Mouse (Mus musculus): ENCODE results near the gene Zfp691. TPM values are rescaled to one million over a fixed set of nuclear protein-coding genes. Genes with fewer than 3 reads are reported as not detected.

Zfp691 gene
- polyA plus RNA-seq, 1 experiment = 8.1 TPM

DNA sequence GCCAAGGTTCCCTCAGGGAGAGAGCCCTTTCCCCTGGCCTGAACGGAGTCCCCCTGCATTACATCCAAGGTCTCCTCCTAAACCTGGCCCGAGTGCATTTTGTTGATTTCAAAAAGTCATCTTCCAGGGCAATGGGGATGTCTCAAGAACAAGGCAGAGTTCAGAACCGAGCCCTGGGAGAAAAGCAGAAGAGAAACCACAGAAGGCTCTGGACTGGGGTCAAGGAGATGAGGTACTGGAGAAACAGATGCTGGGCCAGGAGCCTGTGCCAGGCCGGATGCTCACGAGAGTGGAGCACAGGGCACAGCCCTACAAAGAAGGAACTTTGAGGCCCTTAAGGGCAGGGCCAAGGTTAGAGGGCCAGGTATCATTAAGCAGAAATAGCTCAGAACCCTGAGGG, 3.7 kb upstream of the Zfp691 start:
- no peak overlapping the region for H3K27ac ChIP-seq (ENCODE audit: insufficient read depth, low read length)
- no peak for TF ChIP-seq CTCF (IDR thresholded peaks at IDR 0.05; ENCODE audit: extremely low read depth, insufficient read depth, low read length)
- TF ChIP-seq POLR2A (IDR thresholded peaks at IDR 0.05; ENCODE audit: extremely low read depth, insufficient read depth, low read length) = no peak
- peaks cover 2% of the 10 kb centered on the region; the same call in 1 of the 2 replicates for H3K4me1 ChIP-seq (ENCODE audit: control insufficient read depth, insufficient read depth, low read length)
- no peak overlapping the region for H3K4me3 ChIP-seq (ENCODE audit: insufficient read depth, low read length)

- TF ChIP-seq POLR2A (IDR thresholded peaks at IDR 0.05; ENCODE audit: extremely low read depth, insufficient read depth, low read length) = no peak
- TF ChIP-seq CTCF (IDR thresholded peaks at IDR 0.05; ENCODE audit: extremely low read depth, insufficient read depth, low read length) = no peak
- H3K4me3 ChIP-seq (ENCODE audit: insufficient read depth, low read length) = peak overlapping the region; percentile 94
- H3K27ac ChIP-seq (ENCODE audit: insufficient read depth, low read length) = peak overlapping the region; percentile 75; the same call in 1 of the 2 replicates
- peaks cover 4% of the 10 kb centered on the region; the same call in 1 of the 2 replicates for H3K4me1 ChIP-seq (ENCODE audit: control insufficient read depth, insufficient read depth, low read length)
Measured at GRCm38 (mm10) chr4:119172919-119173650, 910 bp downstream of the Zfp691 start.

GRCm38 (mm10) chr4:119167663-119168062, 6.3 kb downstream of the Zfp691 start:
- no peak overlapping the region for H3K27ac ChIP-seq (ENCODE audit: insufficient read depth, low read length)
- H3K4me1 ChIP-seq (ENCODE audit: control insufficient read depth, insufficient read depth, low read length) = peaks cover 2% of the 10 kb centered on the region; the same call in 1 of the 2 replicates
- no peak overlapping the region for H3K4me3 ChIP-seq (ENCODE audit: insufficient read depth, low read length)
- TF ChIP-seq POLR2A (IDR thresholded peaks at IDR 0.05; ENCODE audit: extremely low read depth, insufficient read depth, low read length) (no peak), CTCF (IDR thresholded peaks at IDR 0.05; ENCODE audit: extremely low read depth, insufficient read depth, low read length) (peak; percentile 94)

GRCm38 (mm10) chr4:119167068-119167467, 6.9 kb downstream of the Zfp691 start:
- Histone ChIP-seq H3K4me1 (ENCODE audit: control insufficient read depth, insufficient read depth, low read length) (peaks cover 2% of the 10 kb centered on the region; the same call in 1 of the 2 replicates), H3K4me3 (ENCODE audit: insufficient read depth, low read length) (no peak overlapping the region), H3K27ac (ENCODE audit: insufficient read depth, low read length) (no peak overlapping the region)
- TF ChIP-seq POLR2A (IDR thresholded peaks at IDR 0.05; ENCODE audit: extremely low read depth, insufficient read depth, low read length) = no peak
- no peak for TF ChIP-seq CTCF (IDR thresholded peaks at IDR 0.05; ENCODE audit: extremely low read depth, insufficient read depth, low read length)

- no peak overlapping the region for H3K4me3 ChIP-seq (ENCODE audit: insufficient read depth, low read length)
- H3K27ac ChIP-seq (ENCODE audit: insufficient read depth, low read length) = no peak overlapping the region
- TF ChIP-seq CTCF (IDR thresholded peaks at IDR 0.05; ENCODE audit: extremely low read depth, insufficient read depth, low read length) = no peak
- no peak for TF ChIP-seq POLR2A (IDR thresholded peaks at IDR 0.05; ENCODE audit: extremely low read depth, insufficient read depth, low read length)
- no peaks in the 10 kb centered on the region for H3K4me1 ChIP-seq (ENCODE audit: control insufficient read depth, insufficient read depth, low read length)
Measured at GRCm38 (mm10) chr4:119165916-119166315, 8.1 kb downstream of the Zfp691 start.

- H3K4me3 ChIP-seq (ENCODE audit: insufficient read depth, low read length) = no peak overlapping the region
- H3K4me1 ChIP-seq (ENCODE audit: control insufficient read depth, insufficient read depth, low read length) = no peaks in the 10 kb centered on the region
- H3K27ac ChIP-seq (ENCODE audit: insufficient read depth, low read length) = no peak overlapping the region
- no peak for TF ChIP-seq CTCF (IDR thresholded peaks at IDR 0.05; ENCODE audit: extremely low read depth, insufficient read depth, low read length)
- TF ChIP-seq POLR2A (IDR thresholded peaks at IDR 0.05; ENCODE audit: extremely low read depth, insufficient read depth, low read length) = no peak
Measured at GRCm38 (mm10) chr4:119162990-119163389, 11.0 kb downstream of the Zfp691 start.

GRCm38 (mm10) chr4:119161358-119161757, 12.6 kb downstream of the Zfp691 start:
- TF ChIP-seq POLR2A (IDR thresholded peaks at IDR 0.05; ENCODE audit: extremely low read depth, insufficient read depth, low read length) (no peak), CTCF (IDR thresholded peaks at IDR 0.05; ENCODE audit: extremely low read depth, insufficient read depth, low read length) (no peak)
- H3K4me3 ChIP-seq (ENCODE audit: insufficient read depth, low read length) = no peak overlapping the region
- no peaks in the 10 kb centered on the region for H3K4me1 ChIP-seq (ENCODE audit: control insufficient read depth, insufficient read depth, low read length)
- no peak overlapping the region for H3K27ac ChIP-seq (ENCODE audit: insufficient read depth, low read length)

GRCm38 (mm10) chr4:119157891-119158290, 16.1 kb downstream of the Zfp691 start:
- no peak overlapping the region for H3K4me3 ChIP-seq (ENCODE audit: insufficient read depth, low read length)
- H3K4me1 ChIP-seq (ENCODE audit: control insufficient read depth, insufficient read depth, low read length) = no peaks in the 10 kb centered on the region
- TF ChIP-seq CTCF (IDR thresholded peaks at IDR 0.05; ENCODE audit: extremely low read depth, insufficient read depth, low read length) (no peak), POLR2A (IDR thresholded peaks at IDR 0.05; ENCODE audit: extremely low read depth, insufficient read depth, low read length) (no peak)
- no peak overlapping the region for H3K27ac ChIP-seq (ENCODE audit: insufficient read depth, low read length)

DNA sequence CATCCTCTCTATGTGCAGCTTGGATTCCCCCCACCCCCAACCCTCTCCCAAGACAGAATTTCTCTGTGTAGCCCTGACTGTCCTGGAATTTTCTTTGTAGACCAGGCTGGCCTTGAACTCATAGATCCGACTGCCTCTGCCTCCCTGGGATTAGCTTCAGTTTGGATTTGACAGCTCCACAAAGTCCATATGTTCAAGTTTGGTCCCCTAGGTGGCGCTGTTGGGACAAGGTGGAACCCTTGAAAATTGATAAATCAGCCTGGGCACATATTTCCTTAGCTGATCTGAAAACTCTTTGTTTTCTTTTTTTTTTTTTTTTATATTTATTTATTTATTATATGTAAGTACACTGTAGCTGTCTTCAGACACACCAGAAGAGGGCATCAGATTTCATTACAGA, 16.8 kb downstream of the Zfp691 start:
- TF ChIP-seq CTCF (IDR thresholded peaks at IDR 0.05; ENCODE audit: extremely low read depth, insufficient read depth, low read length) (peak; percentile 48), POLR2A (IDR thresholded peaks at IDR 0.05; ENCODE audit: extremely low read depth, insufficient read depth, low read length) (no peak)
- Histone ChIP-seq H3K4me1 (ENCODE audit: control insufficient read depth, insufficient read depth, low read length) (no peaks in the 10 kb centered on the region), H3K27ac (ENCODE audit: insufficient read depth, low read length) (no peak overlapping the region), H3K4me3 (ENCODE audit: insufficient read depth, low read length) (no peak overlapping the region)

DNA sequence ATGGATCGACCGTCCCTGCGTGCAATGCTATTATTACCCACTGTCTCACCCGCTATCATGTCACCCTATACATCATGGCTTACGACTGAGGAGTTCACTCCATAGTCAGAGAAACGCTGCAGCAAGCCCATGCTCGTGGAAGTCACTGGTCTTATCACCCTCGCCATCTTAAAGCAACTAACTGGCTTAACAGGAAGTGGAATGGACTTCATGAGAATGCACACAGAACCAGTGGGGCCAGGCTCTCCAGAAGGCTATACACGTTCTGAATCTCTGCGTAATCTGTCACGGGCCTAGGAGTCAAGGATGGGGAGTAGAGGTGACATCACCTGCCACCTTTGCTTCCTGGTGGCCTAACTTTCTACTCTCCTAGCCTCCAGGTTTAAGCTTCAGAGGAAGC, 25.3 kb downstream of the Zfp691 start:
- no peak overlapping the region for H3K4me3 ChIP-seq (ENCODE audit: insufficient read depth, low read length)
- no peaks in the 10 kb centered on the region for H3K4me1 ChIP-seq (ENCODE audit: control insufficient read depth, insufficient read depth, low read length)
- TF ChIP-seq POLR2A (IDR thresholded peaks at IDR 0.05; ENCODE audit: extremely low read depth, insufficient read depth, low read length) (no peak), CTCF (IDR thresholded peaks at IDR 0.05; ENCODE audit: extremely low read depth, insufficient read depth, low read length) (no peak)
- H3K27ac ChIP-seq (ENCODE audit: insufficient read depth, low read length) = no peak overlapping the region

Data from cortical plate, adult 2 months (tissue).